Mouse (Mus musculus) MEL (cell line): ENCODE measurements around the gene Chat. TPM values are rescaled to one million over a fixed set of nuclear protein-coding genes. Genes with fewer than 3 reads are reported as not detected.
A peak's percentile ranks its signal among the peaks of the same experiment; 100 is the strongest.

Experiments used
- DNase-seq: peaks from one replicate; pipeline ENCODE4 v3.0.0; 2011; ENCODE audit warnings: low read depth, low spot score
- H3K27ac ChIP-seq: 2 replicates; pipeline ENCODE4 v1.5.1; 2012; ENCODE audit warnings: low read depth, mild to moderate bottlenecking, control low read depth, low read length, moderate library complexity; ENCODE audit not compliant: control insufficient read depth
- H3K27me3 ChIP-seq, 2 experiments: fragments of 150-350 bp in 1 of 2; sonication (generic) in 1 of 2; 2 replicates each; pipeline ENCODE4 v1.6.1; 2012; ENCODE audit warnings: low read length in 2 of 2, mild to moderate bottlenecking in 2 of 2, improper control_type of control experiment in 1 of 2, moderate library complexity in 1 of 2; ENCODE audit not compliant: insufficient read depth in 2 of 2, control insufficient read depth in 1 of 2
- H3K36me3 ChIP-seq, 2 experiments: 2 replicates each; pipeline ENCODE4 v1.6.1; 2012 to 2014; ENCODE audit warnings: low read length in 2 of 2, improper control_type of control experiment in 1 of 2, inconsistent platforms in 1 of 2, mild to moderate bottlenecking in 1 of 2; ENCODE audit not compliant: insufficient read depth in 2 of 2, control insufficient read depth in 1 of 2
- H3K4me1 ChIP-seq, 2 experiments: fragments of 150-350 bp in 1 of 2; sonication (generic) in 1 of 2; 2 replicates each; pipeline ENCODE4 v1.6.1; 2012; ENCODE audit warnings: low read length in 2 of 2, improper control_type of control experiment in 1 of 2, mild to moderate bottlenecking in 1 of 2; ENCODE audit not compliant: insufficient read depth in 2 of 2, control insufficient read depth in 1 of 2
- H3K4me3 ChIP-seq, 2 experiments: fragments of 150-350 bp in 1 of 2; sonication (generic) in 1 of 2; 2 replicates each; pipeline ENCODE4 v1.5.1; 2012; ENCODE audit warnings: low read depth in 2 of 2, low read length in 2 of 2, mild to moderate bottlenecking in 2 of 2, moderate library complexity in 2 of 2, control low read depth in 1 of 2, improper control_type of control experiment in 1 of 2; ENCODE audit not compliant: control insufficient read depth in 1 of 2, insufficient read depth in 1 of 2
- H3K79me2 ChIP-seq: 2 replicates; pipeline ENCODE4 v1.6.1; 2012; ENCODE audit warnings: mild to moderate bottlenecking, low read length, moderate library complexity; ENCODE audit not compliant: control insufficient read depth, poor library complexity, insufficient read depth
- H3K9ac ChIP-seq: 2 replicates; pipeline ENCODE4 v1.6.1; 2012; ENCODE audit warnings: low read depth, mild to moderate bottlenecking, control low read depth, low read length, moderate library complexity; ENCODE audit not compliant: control insufficient read depth, poor library complexity, severe bottlenecking
- H3K9me3 ChIP-seq: fragments of 150-350 bp; sonication (generic); replicated peaks from 2 replicates; pipeline ENCODE4 v1.6.1; 2012; ENCODE audit warnings: mild to moderate bottlenecking, low read length, improper control_type of control experiment, moderate library complexity; ENCODE audit not compliant: insufficient read depth
- BHLHE40 ChIP-seq: IDR thresholded peaks from 2 replicates; pipeline ENCODE4 v1.6.1; 2012; ENCODE audit warnings: low read depth, mild to moderate bottlenecking, inconsistent platforms, low read length, improper control_type of control experiment, borderline replicate concordance
- CTCF ChIP-seq, 3 experiments: IDR thresholded peaks in 2 of 3; conservative IDR thresholded peaks in 1 of 3; 2 replicates each; pipeline ENCODE4 v1.5.1; 2011 to 2012; ENCODE audit warnings: low read length in 3 of 3, low read depth in 2 of 3, mild to moderate bottlenecking in 2 of 3, improper control_type of control experiment in 1 of 3, inconsistent platforms in 1 of 3, mixed read lengths in 1 of 3, moderate library complexity in 1 of 3; ENCODE audit not compliant: control insufficient read depth in 1 of 3, insufficient read depth in 1 of 3, poor library complexity in 1 of 3, severe bottlenecking in 1 of 3
- ELF1 ChIP-seq: IDR thresholded peaks from 2 replicates; pipeline ENCODE4 v1.6.1; 2014; ENCODE audit warnings: low read depth, mild to moderate bottlenecking, inconsistent platforms, low read length, improper control_type of control experiment, moderate library complexity
- EP300 ChIP-seq, 2 experiments: IDR thresholded peaks; 2 replicates each; pipeline ENCODE4 v1.6.1; 2011; ENCODE audit warnings: improper control_type of control experiment in 2 of 2, low read length in 2 of 2, low read depth in 1 of 2, mild to moderate bottlenecking in 1 of 2
- ETS1 ChIP-seq: IDR thresholded peaks from 2 replicates; pipeline ENCODE4 v1.6.1; 2012; ENCODE audit warnings: low read depth, mild to moderate bottlenecking, inconsistent platforms, low read length, improper control_type of control experiment, moderate library complexity
- HCFC1 ChIP-seq: IDR thresholded peaks from 2 replicates; pipeline ENCODE4 v1.6.1; 2012; ENCODE audit warnings: low read depth, mild to moderate bottlenecking, inconsistent platforms, low read length, improper control_type of control experiment, moderate library complexity
- JUND ChIP-seq: IDR thresholded peaks from 2 replicates; pipeline ENCODE4 v1.6.1; 2011; ENCODE audit warnings: low read depth, mild to moderate bottlenecking, improper control_type of control experiment, low read length
- KAT2A ChIP-seq: conservative IDR thresholded peaks from 2 replicates; pipeline ENCODE4 v1.6.1; 2012; ENCODE audit warnings: low read depth, low read length, improper control_type of control experiment, inconsistent platforms
- MAFK ChIP-seq: IDR thresholded peaks from 2 replicates; pipeline ENCODE4 v1.6.1; 2011; ENCODE audit warnings: low read depth, mild to moderate bottlenecking, low read length, improper control_type of control experiment, borderline replicate concordance
- MAX ChIP-seq: IDR thresholded peaks from 2 replicates; pipeline ENCODE4 v1.6.1; 2011; ENCODE audit warnings: low read length, improper control_type of control experiment
- MXI1 ChIP-seq: IDR thresholded peaks from 2 replicates; pipeline ENCODE4 v1.6.1; 2011; ENCODE audit warnings: mild to moderate bottlenecking, low read depth, low read length, improper control_type of control experiment
- POLR2A ChIP-seq, 2 experiments: IDR thresholded peaks; 2 replicates each; pipeline ENCODE4 v1.6.1; 2011 to 2012; ENCODE audit warnings: low read length in 2 of 2, mild to moderate bottlenecking in 2 of 2, control low read depth in 1 of 2, improper control_type of control experiment in 1 of 2, low read depth in 1 of 2, moderate library complexity in 1 of 2; ENCODE audit not compliant: control insufficient read depth in 1 of 2, insufficient read depth in 1 of 2, poor library complexity in 1 of 2
- POLR2AphosphoS2 ChIP-seq: IDR thresholded peaks from 2 replicates; pipeline ENCODE4 v1.6.1; 2011; ENCODE audit warnings: low read length, improper control_type of control experiment
- POLR2AphosphoS5 ChIP-seq: IDR thresholded peaks from 2 replicates; pipeline ENCODE4 v1.6.1; 2012; ENCODE audit warnings: low read depth, borderline replicate concordance, mild to moderate bottlenecking, inconsistent platforms, low read length, moderate library complexity, mixed read lengths
- RAD21 ChIP-seq: IDR thresholded peaks from 2 replicates; pipeline ENCODE4 v1.6.1; 2011; ENCODE audit warnings: mild to moderate bottlenecking, low read depth, low read length, improper control_type of control experiment
- SIN3A ChIP-seq: IDR thresholded peaks from 2 replicates; pipeline ENCODE4 v1.6.1; 2012; ENCODE audit warnings: low read length, improper control_type of control experiment, inconsistent platforms
- SMC3 ChIP-seq: IDR thresholded peaks from 2 replicates; pipeline ENCODE4 v1.6.1; 2011; ENCODE audit warnings: low read depth, low read length, improper control_type of control experiment
- TAL1 ChIP-seq: IDR thresholded peaks from 2 replicates; pipeline ENCODE4 v1.6.1; 2012; ENCODE audit warnings: mild to moderate bottlenecking, inconsistent platforms, low read length, moderate library complexity, mixed read lengths
- TCF12 ChIP-seq: IDR thresholded peaks from 2 replicates; pipeline ENCODE4 v1.6.1; 2014; ENCODE audit warnings: low read depth, mild to moderate bottlenecking, inconsistent platforms, low read length, improper control_type of control experiment, moderate library complexity
- USF1 ChIP-seq: IDR thresholded peaks from 2 replicates; pipeline ENCODE4 v1.6.1; 2014; ENCODE audit warnings: low read depth, mild to moderate bottlenecking, inconsistent platforms, low read length, improper control_type of control experiment, moderate library complexity
- ZC3H11A ChIP-seq: IDR thresholded peaks from 2 replicates; pipeline ENCODE4 v1.6.1; 2012; ENCODE audit warnings: low read depth, mild to moderate bottlenecking, inconsistent platforms, low read length, improper control_type of control experiment
- ZKSCAN1 ChIP-seq: IDR thresholded peaks from 2 replicates; pipeline ENCODE4 v1.6.1; 2012; ENCODE audit warnings: low read depth, mild to moderate bottlenecking, inconsistent platforms, low read length, improper control_type of control experiment, moderate library complexity
- ZMIZ1 ChIP-seq: IDR thresholded peaks from 2 replicates; pipeline ENCODE4 v1.6.1; 2012; ENCODE audit warnings: low read depth, mild to moderate bottlenecking, inconsistent platforms, low read length, improper control_type of control experiment, moderate library complexity
- ZNF384 ChIP-seq: IDR thresholded peaks from 2 replicates; pipeline ENCODE4 v1.6.1; 2012; ENCODE audit warnings: low read depth, mild to moderate bottlenecking, inconsistent platforms, low read length, improper control_type of control experiment
- polyA plus RNA-seq, 2 experiments: library from polyadenylated mRNA; stranded (reverse) in 1 of 2; unstranded in 1 of 2; fragments of >175 nt in 1 of 2; fragments of >200 nt in 1 of 2; gene quantifications; 2 replicates each; pipeline versions ENCODE4 v1.2.1 to v1.2.4; 2012; ENCODE audit warnings: low replicate concordance in 2 of 2, low read depth in 1 of 2; ENCODE audit not compliant: insufficient read length in 2 of 2, insufficient read depth in 1 of 2, missing spikeins in 1 of 2
- total RNA-seq: library from RNA; depleted of rRNA; stranded (reverse); fragments of 300-350 nt; gene quantifications from 2 replicates; pipeline ENCODE4 v1.2.3, GENCODE M21; 2012

Gene Chat
- total and polyA plus RNA-seq, 3 experiments = not detected

- TF ChIP-seq RAD21 (no peak), KAT2A (no peak; the same call in 1 of the 2 replicates), SMC3 (no peak), TCF12 (peak; percentile 56; the same call in 1 of the 2 replicates), TAL1 (no peak), JUND (no peak), ELF1 (peak; percentile 57; the same call in 1 of the 2 replicates), MAFK (no peak), ETS1 (no peak), ZMIZ1 (peak; percentile 91), BHLHE40 (peak; percentile 31), USF1 (peak; percentile 40; the same call in 1 of the 2 replicates), EP300 (IDR thresholded peaks at IDR 0.05; ENCODE audit: low read depth in 1 of 2, low read length in 2 of 2) (no peak; a peak in 2 of 4 replicates), MAX (peak; percentile 99), POLR2AphosphoS5 (no peak; the same call in 1 of the 2 replicates), CTCF (IDR thresholded peaks at IDR 0.05 in 2 of 3, conservative IDR thresholded peaks at IDR 0.05 in 1 of 3; ENCODE audit: control insufficient read depth in 1 of 3, insufficient read depth in 1 of 3, low read depth in 2 of 3, low read length in 3 of 3, poor library complexity in 1 of 3, severe bottlenecking in 1 of 3) (no peak), ZKSCAN1 (no peak), MXI1 (peak; percentile 99), ZC3H11A (no peak), SIN3A (peak; percentile 91)
Measured at GRCm38 (mm10) chr14:32513336-32514032, 47.7 kb upstream of the Chat start, which contains the start of gene Ercc6 (continued).

- no peaks in the 10 kb centered on the region for H3K27me3 ChIP-seq
- H3K27ac ChIP-seq = peak overlapping the region; percentile 51
- no peak for TF ChIP-seq POLR2AphosphoS2
- TF ChIP-seq ZNF384 = 0 out of 2 replicates have a peak, but pooled peaks have one; percentile 15
- TF ChIP-seq HCFC1 = no peak
- no peak for TF ChIP-seq POLR2A (IDR thresholded peaks at IDR 0.05; ENCODE audit: control insufficient read depth in 1 of 2, insufficient read depth in 1 of 2, low read depth in 1 of 2, low read length in 2 of 2, poor library complexity in 1 of 2)
- DNase-seq = no peak
- H3K9me3 ChIP-seq = no peaks in the 10 kb centered on the region
- H3K9ac ChIP-seq = peak overlapping the region; percentile 74
- H3K4me3 ChIP-seq = peak overlapping the region; percentile 39 to 79
- peaks cover 4 to 26% of the 10 kb centered on the region in 2 experiments; a peak in 3 of 4 replicates for H3K36me3 ChIP-seq
- H3K4me1 ChIP-seq = peaks cover 8 to 30% of the 10 kb centered on the region in 2 experiments
- H3K79me2 ChIP-seq = peaks cover 26% of the 10 kb centered on the region
Measured at GRCm38 (mm10) chr14:32512912-32513311, 47.1 kb upstream of the Chat start.
